Comparison of ENCODE assay signal across 17 mouse cellular contexts in the genomic region with DNA sequence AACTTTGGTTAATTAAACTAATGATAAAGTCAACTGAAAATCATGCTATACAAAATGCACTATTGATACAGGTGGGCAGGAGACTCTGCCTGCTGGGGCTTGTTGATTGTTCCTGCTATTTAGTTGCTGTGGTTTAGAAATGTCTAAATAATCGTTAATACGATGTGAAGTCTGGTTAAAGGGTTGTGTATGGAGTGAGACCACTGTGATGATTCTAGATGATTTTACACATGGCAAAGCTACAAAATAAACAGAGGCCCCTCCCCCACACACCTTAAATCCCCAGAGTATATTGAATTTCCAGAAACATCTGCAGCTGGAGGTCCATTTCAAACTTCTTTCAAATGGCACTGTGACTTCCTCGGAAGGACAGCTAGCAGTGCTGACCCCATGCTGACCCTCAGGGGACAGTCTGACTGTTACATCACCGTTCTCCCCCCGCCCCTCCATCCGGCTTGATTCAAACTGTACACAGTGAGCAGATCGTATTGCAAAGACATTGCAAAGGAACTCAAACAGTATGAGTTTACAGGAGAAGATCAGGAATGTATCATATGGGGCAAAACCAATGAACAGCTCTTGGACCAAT. TPM values are rescaled to one million over a fixed set of nuclear protein-coding genes. Genes with fewer than 3 reads are reported as not detected.
DNase-seq lines count a peak whose midpoint lies in the region; ATAC-seq and TF ChIP-seq lines count a peak whose summit lies in the region.
"Had no signal": no experiment of that assay in that cellular context is flagged by ENCODE, and none has a peak within 500 bp of the region (broad histone marks: within the 10 kb centered on the region; RNA-seq: fewer than 3 reads in every experiment).

No protein-coding gene starts in this region.

- H3K9ac ChIP-seq in kidney, embryonic 16.5 days (replicated peaks; ENCODE audit: low read length): no peak overlapping the region
- H3K9ac ChIP-seq in limb, embryonic 13.5 days: no peak overlapping the region
- H3K9ac ChIP-seq: heart, embryonic 15.5 days; hindbrain, embryonic 13.5 days; liver, postnatal 0 days had no signal

- peaks cover 6% of the 10 kb centered on the region for H3K4me1 ChIP-seq in kidney, embryonic 16.5 days (ENCODE audit: insufficient read depth, low read length)
- no peaks in the 10 kb centered on the region for H3K4me1 ChIP-seq in lung, adult 2 months (ENCODE audit: control insufficient read depth, insufficient read depth, low read length)
- peaks cover 30% of the 10 kb centered on the region for H3K4me1 ChIP-seq in embryonic facial prominence, embryonic 10.5 days
- H3K4me1 ChIP-seq in limb, embryonic 13.5 days: peaks cover 32% of the 10 kb centered on the region
- H3K4me1 ChIP-seq: hindbrain, embryonic 13.5 days had no signal

- no peak for TF ChIP-seq CTCF in lung, adult 2 months (IDR thresholded peaks at IDR 0.05; ENCODE audit: insufficient read depth, low read length)

- peak; percentile 63; the same call in 1 of the 2 replicates for ATAC-seq in kidney, embryonic 16.5 days (ENCODE audit: low FRiP score, low TSS enrichment)
- peak; percentile 77 for ATAC-seq in limb, embryonic 13.5 days (ENCODE audit: low FRiP score, low read depth)
- ATAC-seq: liver, postnatal 0 days; midbrain, embryonic 16.5 days had no signal

- no peak overlapping the region for H3K4me2 ChIP-seq in kidney, embryonic 16.5 days (replicated peaks; ENCODE audit: low read depth, low read length)
- H3K4me2 ChIP-seq in limb, embryonic 13.5 days (replicated peaks): no peak overlapping the region
- H3K4me2 ChIP-seq: heart, embryonic 15.5 days; hindbrain, embryonic 13.5 days had no signal

- 13% methylated on average over 7 of the region's 7 CpGs for WGBS in kidney, embryonic 16.5 days
- WGBS in lung, adult 2 months: 30% methylated on average over 7 of the region's 7 CpGs
- 28% methylated on average over 7 of the region's 7 CpGs for WGBS in embryonic facial prominence, embryonic 10.5 days
- 37% methylated on average over 7 of the region's 7 CpGs for WGBS in limb, embryonic 13.5 days

- TF ChIP-seq POLR2A in lung, adult 2 months (IDR thresholded peaks at IDR 0.05; ENCODE audit: borderline replicate concordance, extremely low read depth, low read depth, low read length): no peak

- H3K9me3 ChIP-seq in kidney, embryonic 16.5 days (ENCODE audit: low read length): no peaks in the 10 kb centered on the region
- 0 out of 2 replicates have a peak, but pooled peaks cover 2% of the 10 kb centered on the region for H3K9me3 ChIP-seq in embryonic facial prominence, embryonic 10.5 days
- H3K9me3 ChIP-seq in limb, embryonic 13.5 days: no peaks in the 10 kb centered on the region
- H3K9me3 ChIP-seq: heart, embryonic 15.5 days; hindbrain, embryonic 13.5 days had no signal

- no peak overlapping the region for H3K27ac ChIP-seq in kidney, embryonic 16.5 days (ENCODE audit: low read length)
- H3K27ac ChIP-seq in embryonic facial prominence, embryonic 10.5 days (replicated peaks): 0 out of 2 replicates have a peak overlapping the region, but pooled peaks have one; percentile 14
- no peak overlapping the region for H3K27ac ChIP-seq in limb, embryonic 13.5 days
- H3K27ac ChIP-seq: gastrocnemius, adult 2 months; heart, embryonic 15.5 days; hindbrain, embryonic 13.5 days; layer of hippocampus, adult 2 months had no signal

- DNase-seq in kidney, adult 11 months: no peak
- DNase-seq in lung, postnatal 36 days: peak; percentile 15
- DNase-seq in lung, adult 2 months: no peak
- peak; percentile 73 for DNase-seq in embryonic facial prominence, embryonic 10.5 days (ENCODE audit: low spot score)
- DNase-seq in cerebellum, adult 18-20 months: no peak
- DNase-seq: cerebellum, adult 9-11 months; gastrocnemius, adult 2 months; left cerebral cortex, postnatal 4 days; liver, postnatal 0 days; right cerebral cortex, postnatal 25 days; thymus, postnatal 36 days had no signal

- H3K27me3 ChIP-seq in kidney, embryonic 16.5 days (ENCODE audit: insufficient read depth, low read length): no peaks in the 10 kb centered on the region
- no peaks in the 10 kb centered on the region for H3K27me3 ChIP-seq in embryonic facial prominence, embryonic 10.5 days (replicated peaks; ENCODE audit: low read depth, poor library complexity, severe bottlenecking)
- H3K27me3 ChIP-seq in limb, embryonic 13.5 days: 0 out of 2 replicates have a peak, but pooled peaks cover 4% of the 10 kb centered on the region
- H3K27me3 ChIP-seq: heart, embryonic 15.5 days; hindbrain, embryonic 13.5 days had no signal

- H3K4me3 ChIP-seq in kidney, embryonic 16.5 days (ENCODE audit: low read length): no peak overlapping the region
- H3K4me3 ChIP-seq in lung, adult 2 months (replicated peaks; ENCODE audit: extremely low read depth, low read depth, low read length): no peak overlapping the region
- no peak overlapping the region for H3K4me3 ChIP-seq in embryonic facial prominence, embryonic 10.5 days
- H3K4me3 ChIP-seq in limb, embryonic 13.5 days: no peak overlapping the region
- H3K4me3 ChIP-seq: gastrocnemius, adult 2 months; heart, embryonic 15.5 days; hindbrain, embryonic 13.5 days; layer of hippocampus, adult 2 months had no signal

- no peaks in the 10 kb centered on the region for H3K36me3 ChIP-seq in kidney, embryonic 16.5 days (ENCODE audit: insufficient read depth, low read length)
- no peaks in the 10 kb centered on the region for H3K36me3 ChIP-seq in embryonic facial prominence, embryonic 10.5 days (replicated peaks)
- no peaks in the 10 kb centered on the region for H3K36me3 ChIP-seq in limb, embryonic 13.5 days
- H3K36me3 ChIP-seq: heart, embryonic 15.5 days; hindbrain, embryonic 13.5 days had no signal

RNA-seq across cellular contexts. Expression of gene Sfrp2, which starts 48.4 kb away (rescaled TPM):
- 166 and 172 TPM in 2 replicates for polyA plus RNA-seq in kidney, embryonic 16.5 days (2015; fragmentation: Nextera tagmentation; extraction: Ambion mirVana)
- 33.1 and 48.9 TPM in 2 replicates for polyA plus RNA-seq in lung, adult 2 months (2012; rRNA removed)
- polyA plus RNA-seq in embryonic facial prominence, embryonic 10.5 days (2016; fragmentation: Nextera tagmentation; extraction: Ambion mirVana): 153 and 166 TPM in 2 replicates
- polyA plus RNA-seq in limb, embryonic 13.5 days (2015; fragmentation: Nextera tagmentation; extraction: Ambion mirVana): 419 and 465 TPM in 2 replicates

Comparison
In these comparisons a context has a peak if more than half of its experiments do, and no peak if none do; other contexts are left out.
1. DNase-seq: peak in lung, postnatal 36 days (single experiment) and embryonic facial prominence, embryonic 10.5 days (single experiment); none in kidney, adult 11 months (single experiment), lung, adult 2 months (single experiment) and cerebellum, adult 18-20 months (0 of 2).